Comparison of ENCODE assay signal across 20 mouse cellular contexts in the genomic region with DNA sequence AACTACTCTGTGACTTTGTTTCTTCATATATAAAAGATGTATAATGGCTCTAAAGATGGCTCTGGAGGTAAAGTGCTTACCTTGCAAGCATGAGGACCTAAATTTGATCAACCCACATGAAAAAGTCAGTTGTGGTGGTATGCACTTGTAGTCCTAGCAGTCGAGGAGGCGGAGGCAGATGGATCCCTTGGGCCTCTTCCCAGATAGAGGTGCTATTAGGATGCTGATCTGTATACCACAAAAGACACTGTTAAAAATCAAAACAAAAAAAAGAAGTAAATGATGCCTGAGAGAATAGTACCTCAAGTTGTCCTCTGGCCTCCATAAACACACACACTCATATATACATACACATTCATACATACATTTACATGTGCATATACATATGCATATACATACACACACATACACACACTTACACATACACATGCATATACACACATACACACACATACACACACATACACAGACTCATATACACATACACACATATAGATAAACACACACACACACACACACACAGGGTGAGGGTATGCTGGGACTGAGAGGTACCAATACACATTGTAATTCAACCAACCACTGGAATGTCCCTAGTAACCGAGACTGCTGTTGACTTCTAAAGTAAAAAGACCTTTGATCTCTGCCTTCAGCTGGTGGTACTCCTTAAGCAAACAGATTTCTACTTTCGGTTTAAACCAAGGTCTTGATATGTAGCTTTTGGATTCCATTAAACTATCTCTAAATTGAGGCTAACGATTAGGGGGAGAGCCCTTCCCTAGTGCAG.
DNase-seq lines count a peak whose midpoint lies in the region; ATAC-seq and TF ChIP-seq lines count a peak whose summit lies in the region.
"Had no signal": no experiment of that assay in that cellular context is flagged by ENCODE, and none has a peak within 500 bp of the region (broad histone marks: within the 10 kb centered on the region; RNA-seq: fewer than 3 reads in every experiment).

No protein-coding gene starts in this region.

- WGBS in liver, embryonic 15.5 days (ENCODE audit: insufficient replicate concordance) = 52% methylated on average over 5 of the region's 5 CpGs
- WGBS in midbrain, embryonic 10.5 days = 81% methylated on average over 5 of the region's 5 CpGs

- no peak overlapping the region for H3K9ac ChIP-seq in liver, embryonic 15.5 days
- H3K9ac ChIP-seq: limb, embryonic 15.5 days; midbrain, embryonic 13.5 days; neural tube, embryonic 12.5 days had no signal

- H3K36me3 ChIP-seq in liver, embryonic 15.5 days (replicated peaks) = peaks cover 11% of the 10 kb centered on the region; the same call in 1 of the 2 replicates
- H3K36me3 ChIP-seq in midbrain, embryonic 10.5 days = no peaks in the 10 kb centered on the region

- peak; percentile 61 for DNase-seq in heart, adult 11 months
- DNase-seq in heart, postnatal 10 days = no peak
- peak; percentile 71 for DNase-seq in thymus, postnatal 0 days (ENCODE audit: low spot score)
- no peak for DNase-seq in thymus, postnatal 10 days (ENCODE audit: low spot score in 2 of 2)
- DNase-seq in gastrocnemius, adult 18-20 months (ENCODE audit: low spot score) = no peak
- DNase-seq in midbrain, embryonic 10.5 days (ENCODE audit: low spot score) = no peak
- no peak for DNase-seq in left cerebral cortex, adult 2 months (ENCODE audit: extremely low spot score in 1 of 2, low spot score in 2 of 2)
- DNase-seq: adrenal gland, postnatal 10 days; gastrocnemius, postnatal 10 days; kidney, postnatal 10 days; lung, postnatal 4 days; retina, postnatal 1 day; thymus, postnatal 14 days had no signal

- H3K4me1 ChIP-seq in liver, embryonic 15.5 days (replicated peaks) = no peaks in the 10 kb centered on the region; the same call in 1 of the 2 replicates
- peaks cover 5% of the 10 kb centered on the region; the same call in 1 of the 2 replicates for H3K4me1 ChIP-seq in midbrain, embryonic 10.5 days
- H3K4me1 ChIP-seq: limb, embryonic 15.5 days; midbrain, embryonic 13.5 days; neural tube, embryonic 12.5 days had no signal

- TF ChIP-seq CTCF in left cerebral cortex, adult 2 months (IDR thresholded peaks at IDR 0.05) = no peak

- ATAC-seq in liver, embryonic 15.5 days (ENCODE audit: insufficient read depth) = peak; percentile 47
- ATAC-seq: forebrain, embryonic 16.5 days; midbrain, embryonic 13.5 days had no signal

- no peaks in the 10 kb centered on the region for H3K27me3 ChIP-seq in liver, embryonic 15.5 days
- no peaks in the 10 kb centered on the region for H3K27me3 ChIP-seq in midbrain, embryonic 10.5 days (ENCODE audit: low read depth, poor library complexity, severe bottlenecking)
- H3K27me3 ChIP-seq: limb, embryonic 15.5 days; midbrain, embryonic 13.5 days; neural tube, embryonic 12.5 days had no signal

- no peaks in the 10 kb centered on the region for H3K9me3 ChIP-seq in liver, embryonic 15.5 days (replicated peaks)
- no peaks in the 10 kb centered on the region for H3K9me3 ChIP-seq in midbrain, embryonic 10.5 days (replicated peaks)
- H3K9me3 ChIP-seq: heart, embryonic 10.5 days; limb, embryonic 15.5 days; midbrain, embryonic 13.5 days; neural tube, embryonic 12.5 days had no signal

- no peak overlapping the region for H3K27ac ChIP-seq in liver, embryonic 15.5 days (replicated peaks)
- no peak overlapping the region for H3K27ac ChIP-seq in midbrain, embryonic 10.5 days (replicated peaks)
- no peak overlapping the region for H3K27ac ChIP-seq in left cerebral cortex, adult 2 months
- H3K27ac ChIP-seq: heart, embryonic 10.5 days; limb, embryonic 15.5 days; midbrain, embryonic 13.5 days; neural tube, embryonic 12.5 days had no signal

- H3K4me2 ChIP-seq in liver, embryonic 15.5 days = no peak overlapping the region
- H3K4me2 ChIP-seq: limb, embryonic 15.5 days; midbrain, embryonic 13.5 days; neural tube, embryonic 12.5 days had no signal

- H3K4me3 ChIP-seq in liver, embryonic 15.5 days (replicated peaks) = no peak overlapping the region
- H3K4me3 ChIP-seq in midbrain, embryonic 10.5 days = no peak overlapping the region
- H3K4me3 ChIP-seq in left cerebral cortex, adult 2 months = no peak overlapping the region
- H3K4me3 ChIP-seq: erythroblast, embryonic 14.5 days; heart, embryonic 10.5 days; limb, embryonic 15.5 days; midbrain, embryonic 13.5 days; neural tube, embryonic 12.5 days had no signal

- intact Hi-C loops in heart, postnatal 10 days (cut with DNase I) = no loop called here
- intact Hi-C loops in left cerebral cortex, adult 2 months (cut with DNase I) = no loop called here

Comparison
In these comparisons a context has a peak if more than half of its experiments do, and no peak if none do; other contexts are left out.
1. DNase-seq: peak in heart, adult 11 months (single experiment) and thymus, postnatal 0 days (single experiment); none in heart, postnatal 10 days (0 of 2), thymus, postnatal 10 days (0 of 2), gastrocnemius, adult 18-20 months (single experiment), midbrain, embryonic 10.5 days (single experiment) and left cerebral cortex, adult 2 months (0 of 2).